Mouse (Mus musculus) T-cell, adult 2 months (primary cell): ENCODE data around the gene Ccdc43.

Experiments
- DNase-seq: peaks from one replicate; pipeline ENCODE4 v3.0.0; 2022; ENCODE audit warnings: low spot score

Gene Ccdc43

GRCm38 (mm10) chr11:102665151-102665550, 32.4 kb downstream of the Ccdc43 start:
- no peak for DNase-seq

DNA sequence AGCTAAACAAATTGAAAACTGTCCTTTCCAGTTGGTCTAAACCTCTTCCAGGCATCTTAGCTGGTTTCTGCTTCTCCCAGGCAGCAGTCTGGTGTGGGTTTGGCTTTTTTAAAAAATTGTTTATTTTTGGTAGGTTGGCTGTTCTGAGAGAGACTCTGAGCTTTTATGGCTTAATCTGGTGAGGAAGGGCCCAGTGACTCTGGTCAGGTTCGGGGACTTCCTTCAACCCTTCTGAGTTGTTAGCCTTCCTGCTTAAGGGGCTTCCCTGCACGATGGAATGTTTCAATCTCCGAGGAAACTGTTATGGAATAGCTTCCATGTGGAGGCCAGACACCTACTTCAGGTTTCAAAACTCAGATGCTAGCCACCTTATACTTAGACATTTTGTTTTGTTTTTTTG, 34.2 kb downstream of the Ccdc43 start, which contains the start of gene Meioc:
Gene Meioc, plus strand, starts transcription at position 301 of the 400 bp plus-strand sequence.
- no peak for DNase-seq

DNA sequence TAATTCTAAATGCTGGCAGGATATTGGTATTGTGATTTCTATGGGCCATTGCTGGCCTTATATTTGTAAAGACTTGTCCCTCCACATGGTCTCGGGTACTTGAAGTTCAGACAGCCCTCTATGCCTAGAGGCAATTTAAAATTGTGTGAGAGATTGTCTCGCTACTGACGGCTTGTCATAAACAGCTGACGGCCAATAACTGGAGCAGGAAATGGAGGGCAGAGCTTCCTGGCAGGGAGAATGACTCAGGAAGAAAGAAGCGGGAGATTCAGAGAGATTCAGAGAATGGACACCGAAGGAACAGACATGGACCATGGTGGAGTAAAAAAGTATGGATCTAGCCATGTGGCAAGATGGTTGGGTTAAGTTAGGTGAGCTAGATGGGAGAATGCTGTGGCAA, 40.7 kb downstream of the Ccdc43 start:
- no peak for DNase-seq

GRCm38 (mm10) chr11:102656326-102656926, 41.2 kb downstream of the Ccdc43 start:
- no peak for DNase-seq

GRCm38 (mm10) chr11:102655888-102656287, 41.7 kb downstream of the Ccdc43 start:
- no peak for DNase-seq

DNA sequence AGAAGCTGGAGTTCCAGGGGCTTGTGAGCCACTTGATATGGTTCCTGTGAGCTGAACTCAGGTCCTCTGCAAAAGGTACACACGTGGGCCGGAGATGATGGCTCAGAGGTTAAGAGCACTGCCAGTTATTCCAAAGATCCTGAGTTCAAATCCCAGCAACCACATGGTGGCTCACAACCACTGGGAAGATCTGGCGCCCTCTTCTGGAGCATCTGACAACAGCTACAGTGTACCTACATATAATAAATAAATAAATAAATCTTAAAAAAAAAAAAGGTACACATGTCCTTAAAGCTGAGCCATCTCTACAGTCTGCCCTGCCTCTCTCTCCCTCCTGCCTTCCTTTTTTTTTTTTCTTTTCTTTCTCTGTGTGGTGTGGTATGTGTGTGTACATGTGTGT, 44.7 kb downstream of the Ccdc43 start:
- no peak for DNase-seq

GRCm38 (mm10) chr11:102651381-102651780, 46.2 kb downstream of the Ccdc43 start:
- DNase-seq: no peak

DNA sequence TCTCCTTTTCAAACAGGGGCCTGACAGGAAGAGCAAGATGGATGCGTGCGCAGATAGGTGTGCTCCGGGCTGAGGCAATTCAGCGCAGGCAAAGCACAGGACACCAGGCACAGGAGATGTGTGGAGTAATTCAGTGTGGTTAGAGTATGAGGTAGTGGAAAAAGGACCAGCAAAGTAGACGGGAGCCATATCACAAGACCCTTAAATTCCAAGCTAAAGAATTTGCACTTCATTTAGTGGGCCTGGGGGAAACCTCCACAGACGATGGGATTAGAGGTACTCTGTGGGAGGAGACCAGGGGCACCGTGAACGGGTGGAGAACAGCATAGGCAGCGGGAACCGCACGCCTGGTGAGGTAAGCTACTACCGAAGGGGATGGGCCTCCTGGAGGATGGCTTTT, 49.7 kb downstream of the Ccdc43 start:
- no peak for DNase-seq

GRCm38 (mm10) chr11:102646226-102646625, 51.4 kb downstream of the Ccdc43 start:
- DNase-seq: no peak

- no peak for DNase-seq
Observed at GRCm38 (mm10) chr11:102643891-102644382, 53.6 kb downstream of the Ccdc43 start.

DNA sequence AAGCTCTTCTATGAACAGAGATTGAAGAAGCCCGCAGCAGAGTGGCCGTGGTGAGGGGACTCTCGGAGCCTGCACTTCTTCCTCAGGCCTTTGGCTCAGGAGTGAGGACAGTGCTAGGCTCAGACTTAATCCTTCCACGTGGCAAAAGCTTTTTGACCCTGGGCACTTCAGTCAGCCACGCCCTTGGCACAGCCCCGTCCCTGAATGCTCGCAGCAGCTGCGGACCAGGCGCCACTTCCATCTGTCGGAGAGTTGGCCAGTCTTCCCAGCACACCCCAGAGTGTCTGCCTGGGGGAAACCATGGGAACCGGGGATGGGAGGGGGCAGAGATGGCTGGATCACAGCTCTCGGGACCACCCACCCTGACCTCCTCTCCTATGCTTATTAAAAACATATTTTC, 60.7 kb downstream of the Ccdc43 start:
- no peak for DNase-seq
